Mouse (Mus musculus): Measurements from ENCODE around the gene Eif3a.

DNA sequence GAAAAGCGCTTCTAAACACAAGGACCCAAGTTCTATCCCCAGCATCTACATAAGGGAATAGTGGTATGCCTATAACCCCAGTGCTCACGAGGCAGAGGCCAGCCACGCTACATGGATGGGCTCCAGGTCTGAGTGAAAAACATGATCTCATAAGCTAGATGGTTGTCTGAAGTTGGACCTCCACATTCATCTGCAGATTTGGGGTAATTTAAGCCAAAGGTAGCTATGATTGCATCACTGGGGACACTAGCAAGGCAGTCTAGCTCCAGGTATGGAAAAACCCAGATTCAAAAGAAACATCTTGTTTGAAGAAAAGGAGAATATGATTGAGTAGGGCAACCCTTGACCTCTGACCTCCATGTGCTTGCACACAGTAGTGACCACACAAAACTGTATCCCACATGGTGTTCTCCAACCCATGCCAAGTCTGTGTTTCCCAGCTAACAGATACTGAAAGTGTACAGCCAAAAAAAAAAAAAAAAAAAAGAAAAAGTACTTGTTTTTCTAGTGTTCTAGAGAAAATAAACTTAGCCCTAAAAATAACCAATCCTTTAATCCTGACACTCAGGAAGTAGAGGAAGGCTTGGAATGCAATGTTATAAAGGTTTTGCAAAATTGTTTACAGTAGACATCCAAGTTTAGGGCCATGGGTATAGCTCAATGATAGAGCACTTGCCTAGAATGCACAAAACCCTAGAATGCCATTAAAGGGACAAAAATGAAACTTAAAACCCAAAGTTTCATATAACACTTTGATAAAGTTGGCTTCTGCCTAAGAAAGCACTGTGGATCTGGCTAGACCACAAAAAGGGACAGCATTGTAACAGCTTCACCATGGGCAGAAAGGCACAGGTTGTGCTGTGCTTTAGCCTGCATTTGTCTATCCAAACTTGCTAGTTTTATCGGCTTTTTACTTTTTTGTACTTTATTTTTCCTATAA is 31.3 kb downstream of the Eif3a start:
- TF ChIP-seq CTCF (IDR thresholded peaks at IDR 0.05; ENCODE audit: borderline replicate concordance, control insufficient read depth, extremely low read depth, insufficient read depth, low read length, poor library complexity) (no peak), POLR2A (IDR thresholded peaks at IDR 0.05; ENCODE audit: control insufficient read depth, extremely low read depth, insufficient read depth, low read length, poor library complexity) (no peak)

Measured in thymus, adult 2 months (tissue).